Comparison of ENCODE assay signal across 8 mouse cellular contexts in the genomic region with DNA sequence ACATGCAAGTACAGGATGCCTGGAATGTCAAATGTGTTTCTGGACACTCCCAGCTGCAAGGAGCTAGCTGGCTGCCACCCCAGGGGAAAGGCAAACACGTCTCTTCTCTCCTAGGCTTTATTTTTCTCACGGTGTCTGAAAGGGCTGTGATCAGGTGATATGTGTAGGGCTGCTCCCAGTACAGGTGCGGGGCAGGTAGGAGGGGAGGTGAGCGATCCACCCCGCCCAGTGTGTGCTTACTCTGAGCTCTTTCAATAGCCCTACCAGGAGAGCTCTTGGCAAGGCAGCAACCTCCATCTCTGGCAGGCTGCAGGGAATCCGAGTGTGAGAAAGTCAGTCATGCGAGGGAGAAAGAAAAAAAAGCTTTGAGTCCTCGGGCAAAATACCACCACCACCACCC. TPM values are rescaled to one million over a fixed set of nuclear protein-coding genes. Genes with fewer than 3 reads are reported as not detected.
DNase-seq lines count a peak whose midpoint lies in the region; ATAC-seq and TF ChIP-seq lines count a peak whose summit lies in the region.

No protein-coding gene starts in this region.

- H3K4me3 ChIP-seq in forebrain, embryonic 12.5 days (replicated peaks): no peak overlapping the region
- H3K4me3 ChIP-seq in forebrain, postnatal 0 days (ENCODE audit: low read depth, low read length): no peak overlapping the region
- no peak overlapping the region for H3K4me3 ChIP-seq in embryonic facial prominence, embryonic 15.5 days (replicated peaks)
- no peak overlapping the region for H3K4me3 ChIP-seq in intestine, postnatal 0 days (ENCODE audit: low read depth, low read length)
- H3K4me3 ChIP-seq in lung, embryonic 16.5 days (ENCODE audit: low read length): no peak overlapping the region

- peak overlapping the region; percentile 19; the same call in 1 of the 2 replicates for H3K4me2 ChIP-seq in forebrain, embryonic 12.5 days
- H3K4me2 ChIP-seq in forebrain, postnatal 0 days (ENCODE audit: low read depth): no peak overlapping the region
- H3K4me2 ChIP-seq in embryonic facial prominence, embryonic 15.5 days (replicated peaks): 0 out of 2 replicates have a peak overlapping the region, but pooled peaks have one; percentile 17
- 0 out of 2 replicates have a peak overlapping the region, but pooled peaks have one; percentile 18 for H3K4me2 ChIP-seq in intestine, postnatal 0 days (replicated peaks; ENCODE audit: low read depth)
- H3K4me2 ChIP-seq in lung, embryonic 16.5 days (ENCODE audit: low read depth, low read length): peak overlapping the region; percentile 37

- no peaks in the 10 kb centered on the region for H3K9me3 ChIP-seq in forebrain, embryonic 12.5 days
- H3K9me3 ChIP-seq in forebrain, postnatal 0 days (ENCODE audit: low read length): no peaks in the 10 kb centered on the region
- H3K9me3 ChIP-seq in embryonic facial prominence, embryonic 15.5 days (replicated peaks): no peaks in the 10 kb centered on the region
- no peaks in the 10 kb centered on the region for H3K9me3 ChIP-seq in intestine, postnatal 0 days (ENCODE audit: control insufficient read depth)
- H3K9me3 ChIP-seq in lung, embryonic 16.5 days (ENCODE audit: control insufficient read depth, low read length): no peaks in the 10 kb centered on the region

- 0 out of 2 replicates have a peak overlapping the region, but pooled peaks have one; percentile 42 for H3K27ac ChIP-seq in forebrain, embryonic 12.5 days
- H3K27ac ChIP-seq in forebrain, postnatal 0 days (ENCODE audit: low read depth, low read length): no peak overlapping the region
- peak overlapping the region; percentile 12 for H3K27ac ChIP-seq in embryonic facial prominence, embryonic 15.5 days (replicated peaks)
- no peak overlapping the region for H3K27ac ChIP-seq in intestine, postnatal 0 days (ENCODE audit: low read depth, low read length)
- H3K27ac ChIP-seq in lung, embryonic 16.5 days (ENCODE audit: low read length): peak overlapping the region; percentile 96

- ATAC-seq in forebrain, embryonic 12.5 days (ENCODE audit: low FRiP score): no peak
- ATAC-seq in forebrain, postnatal 0 days: no peak
- no peak for ATAC-seq in embryonic facial prominence, embryonic 15.5 days (ENCODE audit: insufficient number of reproducible peaks, low FRiP score, low TSS enrichment, low read depth)
- no peak for ATAC-seq in intestine, postnatal 0 days
- peak; percentile 15 for ATAC-seq in lung, embryonic 16.5 days (ENCODE audit: low read depth)

- H3K9ac ChIP-seq in forebrain, embryonic 12.5 days: 0 out of 2 replicates have a peak overlapping the region, but pooled peaks have one; percentile 4
- H3K9ac ChIP-seq in forebrain, postnatal 0 days: no peak overlapping the region
- H3K9ac ChIP-seq in embryonic facial prominence, embryonic 15.5 days: no peak overlapping the region
- H3K9ac ChIP-seq in intestine, postnatal 0 days (ENCODE audit: low read depth, low read length): no peak overlapping the region
- peak overlapping the region; percentile 54 for H3K9ac ChIP-seq in lung, embryonic 16.5 days (ENCODE audit: low read length)

- TF ChIP-seq CTCF in forebrain, postnatal 0 days (IDR thresholded peaks at IDR 0.05; ENCODE audit: low read depth): no peak
- TF ChIP-seq CTCF in intestine, postnatal 0 days (IDR thresholded peaks at IDR 0.05; ENCODE audit: low read depth): no peak

- H3K4me1 ChIP-seq in forebrain, embryonic 12.5 days: peaks cover 56% of the 10 kb centered on the region
- H3K4me1 ChIP-seq in forebrain, postnatal 0 days (ENCODE audit: insufficient read depth): peaks cover 7% of the 10 kb centered on the region
- peaks cover 49% of the 10 kb centered on the region for H3K4me1 ChIP-seq in embryonic facial prominence, embryonic 15.5 days
- peaks cover 23% of the 10 kb centered on the region for H3K4me1 ChIP-seq in intestine, postnatal 0 days (replicated peaks; ENCODE audit: control insufficient read depth, insufficient read depth, low read length)
- H3K4me1 ChIP-seq in lung, embryonic 16.5 days (replicated peaks; ENCODE audit: control insufficient read depth, insufficient read depth, low read length): peaks cover 68% of the 10 kb centered on the region

- WGBS in forebrain, embryonic 12.5 days: 4% methylated on average over 8 of the region's 8 CpGs
- 5% methylated on average over 8 of the region's 8 CpGs for WGBS in forebrain, postnatal 0 days
- 13% methylated on average over 8 of the region's 8 CpGs for WGBS in embryonic facial prominence, embryonic 15.5 days
- WGBS in intestine, postnatal 0 days: 18% methylated on average over 8 of the region's 8 CpGs
- WGBS in lung, embryonic 16.5 days: 17% methylated on average over 8 of the region's 8 CpGs

- no peak for DNase-seq in forebrain, postnatal 0 days
- DNase-seq in spleen, postnatal 4 days (ENCODE audit: low spot score in 2 of 2): no peak
- DNase-seq in adrenal gland, postnatal 25 days: no peak
- no peak for DNase-seq in B cell, adult 2 months

- H3K36me3 ChIP-seq in forebrain, embryonic 12.5 days (replicated peaks): no peaks in the 10 kb centered on the region
- no peaks in the 10 kb centered on the region for H3K36me3 ChIP-seq in forebrain, postnatal 0 days (ENCODE audit: insufficient read depth)
- H3K36me3 ChIP-seq in embryonic facial prominence, embryonic 15.5 days: no peaks in the 10 kb centered on the region
- H3K36me3 ChIP-seq in intestine, postnatal 0 days (ENCODE audit: control insufficient read depth, insufficient read depth): no peaks in the 10 kb centered on the region
- no peaks in the 10 kb centered on the region for H3K36me3 ChIP-seq in lung, embryonic 16.5 days (ENCODE audit: control insufficient read depth, insufficient read depth, low read length)

- H3K27me3 ChIP-seq in forebrain, embryonic 12.5 days: peaks cover 56% of the 10 kb centered on the region
- H3K27me3 ChIP-seq in forebrain, postnatal 0 days (ENCODE audit: insufficient read depth, low read length): peaks cover 17% of the 10 kb centered on the region
- H3K27me3 ChIP-seq in embryonic facial prominence, embryonic 15.5 days: peaks cover 3% of the 10 kb centered on the region; the same call in 1 of the 2 replicates
- H3K27me3 ChIP-seq in intestine, postnatal 0 days (replicated peaks; ENCODE audit: control insufficient read depth, insufficient read depth, low read length): no peaks in the 10 kb centered on the region
- no peaks in the 10 kb centered on the region for H3K27me3 ChIP-seq in lung, embryonic 16.5 days (ENCODE audit: control insufficient read depth, insufficient read depth, low read depth, low read length)

RNA-seq across cellular contexts. Expression of a gene that starts 3.8 kb away (rescaled TPM):
- polyA plus RNA-seq in forebrain, embryonic 12.5 days (2016; fragmentation: Nextera tagmentation; extraction: Ambion mirVana): 60.2 and 62.6 TPM in 2 replicates
- 6.9 and 11.2 TPM in 2 replicates for total RNA-seq in forebrain, postnatal 0 days (2014; rRNA removed)
- 11.2 and 13.1 TPM in 2 replicates for polyA plus RNA-seq in forebrain, postnatal 0 days (2015; fragmentation: Nextera tagmentation; extraction: Ambion mirVana)
- polyA plus RNA-seq in embryonic facial prominence, embryonic 15.5 days (2015; fragmentation: Nextera tagmentation; extraction: Ambion mirVana): 63.6 and 66.0 TPM in 2 replicates
- polyA plus RNA-seq in intestine, postnatal 0 days (2015; fragmentation: Nextera tagmentation; extraction: Ambion mirVana): 44.0 and 52.9 TPM in 2 replicates
- 37.1 and 40.7 TPM in 2 replicates for polyA plus RNA-seq in lung, embryonic 16.5 days (2015; fragmentation: Nextera tagmentation; extraction: Ambion mirVana)
- 32.5 and 34.2 TPM in 2 replicates for total RNA-seq in adrenal gland, postnatal 25 days (2021)

Comparison
In these comparisons a context has a peak if more than half of its experiments do, and no peak if none do; other contexts are left out.
1. H3K27ac ChIP-seq: peak in forebrain, embryonic 12.5 days (single experiment), embryonic facial prominence, embryonic 15.5 days (single experiment) and lung, embryonic 16.5 days (single experiment); none in forebrain, postnatal 0 days (single experiment) and intestine, postnatal 0 days (single experiment).
2. H3K9ac ChIP-seq: peak in forebrain, embryonic 12.5 days (single experiment) and lung, embryonic 16.5 days (single experiment); none in forebrain, postnatal 0 days (single experiment), embryonic facial prominence, embryonic 15.5 days (single experiment) and intestine, postnatal 0 days (single experiment).